Mouse (Mus musculus) kidney, embryonic 15.5 days (tissue): Measurements from ENCODE around the gene Nkiras1. TPM values are rescaled to one million over a fixed set of nuclear protein-coding genes. Genes with fewer than 3 reads are reported as not detected.
"Not testable (repeated sequence)": the region's sequence is repeated elsewhere in the genome, so short reads cannot be mapped to it uniquely, and the experiment has no call there.

ENCODE experiments used
- ATAC-seq: fragments of 200-750 bp; cut with Nextera tagmentation; replicated peaks from 2 replicates; pipeline ENCODE4 v1.8.0; 2017; ENCODE audit warnings: moderate TSS enrichment; ENCODE audit not compliant: low FRiP score
- H3K27ac ChIP-seq: fragments of 300-500 bp; sonication (generic); 2 replicates; pipeline ENCODE4 v1.5.1; 2015; ENCODE audit warnings: mild to moderate bottlenecking, inconsistent platforms
- H3K27me3 ChIP-seq: fragments of 300-500 bp; sonication (generic); 2 replicates; pipeline ENCODE4 v1.6.1; 2015; ENCODE audit warnings: inconsistent platforms
- H3K36me3 ChIP-seq: fragments of 300-500 bp; sonication (generic); 2 replicates; pipeline ENCODE4 v1.6.1; 2015; ENCODE audit warnings: inconsistent platforms
- H3K4me1 ChIP-seq: fragments of 300-500 bp; sonication (generic); 2 replicates; pipeline ENCODE4 v1.6.1; 2015; ENCODE audit warnings: inconsistent platforms
- H3K4me2 ChIP-seq: fragments of 300-500 bp; sonication (generic); 2 replicates; pipeline ENCODE4 v1.6.1; 2015; ENCODE audit warnings: moderate library complexity, mild to moderate bottlenecking, inconsistent platforms
- H3K4me3 ChIP-seq: fragments of 300-500 bp; sonication (generic); replicated peaks from 2 replicates; pipeline ENCODE4 v1.5.1; 2015; ENCODE audit warnings: mild to moderate bottlenecking, inconsistent platforms
- H3K9ac ChIP-seq: fragments of 300-500 bp; sonication (generic); 2 replicates; pipeline ENCODE4 v1.6.1; 2015; ENCODE audit warnings: mild to moderate bottlenecking, inconsistent platforms
- H3K9me3 ChIP-seq: fragments of 300-500 bp; sonication (generic); replicated peaks from 2 replicates; pipeline ENCODE4 v1.6.1; 2016; ENCODE audit warnings: inconsistent platforms
- WGBS: fragments of 180-500 bp; shearing (Covaris S2); methylation state at CpG from one replicate; pipeline ENCODE4 v1.1.7; 2015; ENCODE audit warnings: mixed read lengths; 5-methylcytosine and 5-hydroxymethylcytosine counted together
- polyA plus RNA-seq: library from polyadenylated mRNA; unstranded; fragments of >200 nt; fragmentation: Nextera tagmentation; extraction: Ambion mirVana; gene quantifications from 2 replicates; pipeline ENCODE4 v1.2.1, GENCODE M21; 2015

Gene Nkiras1
- polyA plus RNA-seq, 1 experiment from 2014 or later = 17.6 TPM

GRCm38 (mm10) chr14:18238750-18239731 is 31.9 kb upstream of the Nkiras1 start, which contains the start of gene Nr1d2:
TSS of gene Nr1d2 (minus strand) at chr14:18239127.
- H3K27me3 ChIP-seq = no peaks in the 10 kb centered on the region
- peak within 1 kb of the TSS; percentile 94 for H3K27ac ChIP-seq
- ATAC-seq = peak; percentile 95
- no peaks in the 10 kb centered on the region for H3K36me3 ChIP-seq
- peak within 1 kb of the TSS; percentile 61 for H3K9ac ChIP-seq
- H3K9me3 ChIP-seq = no peaks in the 10 kb centered on the region
- peak within 1 kb of the TSS; percentile 76 for H3K4me2 ChIP-seq
- peak within 1 kb of the TSS; percentile 69 for H3K4me3 ChIP-seq
- peaks cover 13% of the 10 kb centered on the region; the same call in 1 of the 2 replicates for H3K4me1 ChIP-seq
- under 1% methylated on average over 66 of the region's 66 CpGs for WGBS

GRCm38 (mm10) chr14:18240132-18240531 is 30.8 kb upstream of the Nkiras1 start:
- Histone ChIP-seq H3K27me3 (no peaks in the 10 kb centered on the region), H3K4me2 (no peak overlapping the region), H3K36me3 (no peaks in the 10 kb centered on the region), H3K9me3 (no peaks in the 10 kb centered on the region), H3K4me3 (0 out of 2 replicates have a peak overlapping the region, but pooled peaks have one; percentile 69), H3K4me1 (peaks cover 9% of the 10 kb centered on the region; the same call in 1 of the 2 replicates), H3K27ac (no peak overlapping the region), H3K9ac (no peak overlapping the region)
- ATAC-seq = no peak
- 73% methylated on average over 7 of the region's 7 CpGs for WGBS

- ATAC-seq = no peak
- no peaks in the 10 kb centered on the region for H3K9me3 ChIP-seq
- no peak overlapping the region for H3K4me3 ChIP-seq
- no peak overlapping the region for H3K4me2 ChIP-seq
- H3K9ac ChIP-seq = no peak overlapping the region
- no peaks in the 10 kb centered on the region for H3K27me3 ChIP-seq
- peaks cover 9% of the 10 kb centered on the region; the same call in 1 of the 2 replicates for H3K4me1 ChIP-seq
- H3K36me3 ChIP-seq = no peaks in the 10 kb centered on the region
- no peak overlapping the region for H3K27ac ChIP-seq
- 85% methylated on average over 4 of the region's 4 CpGs for WGBS
Measured at GRCm38 (mm10) chr14:18241786-18242185, 29.1 kb upstream of the Nkiras1 start.

GRCm38 (mm10) chr14:18242638-18243130 is 28.3 kb upstream of the Nkiras1 start:
- H3K4me3 ChIP-seq = no peak overlapping the region
- H3K4me2 ChIP-seq = no peak overlapping the region
- H3K4me1 ChIP-seq = peaks cover 4% of the 10 kb centered on the region; the same call in 1 of the 2 replicates
- no peaks in the 10 kb centered on the region for H3K27me3 ChIP-seq
- no peaks in the 10 kb centered on the region for H3K9me3 ChIP-seq
- H3K36me3 ChIP-seq = no peaks in the 10 kb centered on the region
- H3K9ac ChIP-seq = no peak overlapping the region
- no peak for ATAC-seq
- WGBS = 85% methylated on average over 21 of the region's 21 CpGs
- no peak overlapping the region for H3K27ac ChIP-seq

GRCm38 (mm10) chr14:18261203-18261602 is 9.7 kb upstream of the Nkiras1 start:
- 0 out of 2 replicates have a peak, but pooled peaks cover 5% of the 10 kb centered on the region for H3K9me3 ChIP-seq
- ATAC-seq = no peak
- H3K4me1 ChIP-seq = no peaks in the 10 kb centered on the region
- H3K27me3 ChIP-seq = no peaks in the 10 kb centered on the region
- H3K4me2 ChIP-seq = no peak overlapping the region
- no peak overlapping the region for H3K27ac ChIP-seq
- peaks cover 20% of the 10 kb centered on the region; the same call in 1 of the 2 replicates for H3K36me3 ChIP-seq
- 86% methylated on average over 3 of the region's 3 CpGs for WGBS
- no peak overlapping the region for H3K9ac ChIP-seq
- no peak overlapping the region for H3K4me3 ChIP-seq

- no peak overlapping the region for H3K27ac ChIP-seq
- H3K4me3 ChIP-seq = no peak overlapping the region
- ATAC-seq = no peak
- H3K9me3 ChIP-seq = 0 out of 2 replicates have a peak, but pooled peaks cover 5% of the 10 kb centered on the region
- H3K4me2 ChIP-seq = no peak overlapping the region
- H3K27me3 ChIP-seq = no peaks in the 10 kb centered on the region
- peaks cover 40% of the 10 kb centered on the region for H3K36me3 ChIP-seq
- WGBS = 62% methylated on average over 4 of the region's 4 CpGs
- no peak overlapping the region for H3K9ac ChIP-seq
- 0 out of 2 replicates have a peak, but pooled peaks cover under 1% of the 10 kb centered on the region for H3K4me1 ChIP-seq
Measured at GRCm38 (mm10) chr14:18263427-18263826, 7.5 kb upstream of the Nkiras1 start.

- H3K9me3 ChIP-seq, ATAC-seq, H3K27me3 ChIP-seq: not testable (repeated sequence)
- under 1% methylated on average over 24 of the region's 24 CpGs for WGBS
- Histone ChIP-seq H3K4me1 (peaks cover 15% of the 10 kb centered on the region), H3K36me3 (peaks cover 35% of the 10 kb centered on the region), H3K4me2 (peak overlapping the region; percentile 64), H3K4me3 (peak overlapping the region; percentile 88), H3K9ac (peak overlapping the region; percentile 96), H3K27ac (peak overlapping the region; percentile 83)
Measured at GRCm38 (mm10) chr14:18269947-18270528, 898 bp upstream of the Nkiras1 start.

- Histone ChIP-seq H3K9ac (peak overlapping the region; percentile 63), H3K4me3 (peak overlapping the region; percentile 88), H3K36me3 (peaks cover 28% of the 10 kb centered on the region), H3K27ac (peak overlapping the region; percentile 84), H3K4me2 (peak overlapping the region; percentile 76), H3K4me1 (peaks cover 15% of the 10 kb centered on the region), H3K27me3 (no peaks in the 10 kb centered on the region), H3K9me3 (no peaks in the 10 kb centered on the region)
- 8% methylated on average over 6 of the region's 7 CpGs for WGBS
- no peak for ATAC-seq
Measured at GRCm38 (mm10) chr14:18271666-18272065, 730 bp downstream of the Nkiras1 start.

GRCm38 (mm10) chr14:18274526-18274925 is 3.6 kb downstream of the Nkiras1 start:
- H3K27me3 ChIP-seq = no peaks in the 10 kb centered on the region
- peaks cover 31% of the 10 kb centered on the region for H3K36me3 ChIP-seq
- 94% methylated on average over 1 of the region's 1 CpGs for WGBS
- ATAC-seq = no peak
- H3K27ac ChIP-seq = no peak overlapping the region
- H3K4me3 ChIP-seq = no peak overlapping the region
- no peak overlapping the region for H3K9ac ChIP-seq
- peaks cover 8% of the 10 kb centered on the region for H3K4me1 ChIP-seq
- H3K9me3 ChIP-seq = no peaks in the 10 kb centered on the region
- no peak overlapping the region for H3K4me2 ChIP-seq

GRCm38 (mm10) chr14:18280375-18280774 is 9.4 kb downstream of the Nkiras1 start:
- Histone ChIP-seq H3K4me1 (no peaks in the 10 kb centered on the region), H3K27me3 (no peaks in the 10 kb centered on the region), H3K4me2 (no peak overlapping the region), H3K27ac (no peak overlapping the region), H3K4me3 (no peak overlapping the region), H3K9me3 (no peaks in the 10 kb centered on the region), H3K36me3 (peaks cover 70% of the 10 kb centered on the region), H3K9ac (no peak overlapping the region)
- no peak for ATAC-seq
- WGBS = 94% methylated on average over 5 of the region's 5 CpGs

- H3K4me1 ChIP-seq = no peaks in the 10 kb centered on the region
- H3K27ac ChIP-seq = no peak overlapping the region
- H3K9ac ChIP-seq = no peak overlapping the region
- no peak for ATAC-seq
- no peaks in the 10 kb centered on the region for H3K27me3 ChIP-seq
- WGBS = 88% methylated on average over 2 of the region's 2 CpGs
- no peak overlapping the region for H3K4me3 ChIP-seq
- no peaks in the 10 kb centered on the region for H3K9me3 ChIP-seq
- peaks cover 40% of the 10 kb centered on the region for H3K36me3 ChIP-seq
- no peak overlapping the region for H3K4me2 ChIP-seq
Measured at GRCm38 (mm10) chr14:18284581-18284980, 13.6 kb downstream of the Nkiras1 start.

GRCm38 (mm10) chr14:18285476-18285875 is 14.5 kb downstream of the Nkiras1 start:
- H3K4me2 ChIP-seq = no peak overlapping the region
- H3K27me3 ChIP-seq = no peaks in the 10 kb centered on the region
- ATAC-seq = no peak
- no peaks in the 10 kb centered on the region for H3K4me1 ChIP-seq
- WGBS = 82% methylated on average over 3 of the region's 3 CpGs
- H3K27ac ChIP-seq = no peak overlapping the region
- no peaks in the 10 kb centered on the region for H3K9me3 ChIP-seq
- no peak overlapping the region for H3K4me3 ChIP-seq
- H3K9ac ChIP-seq = no peak overlapping the region
- peaks cover 32% of the 10 kb centered on the region for H3K36me3 ChIP-seq
